Mouse (Mus musculus): Measurements from ENCODE around the gene Slc6a5.

DNA sequence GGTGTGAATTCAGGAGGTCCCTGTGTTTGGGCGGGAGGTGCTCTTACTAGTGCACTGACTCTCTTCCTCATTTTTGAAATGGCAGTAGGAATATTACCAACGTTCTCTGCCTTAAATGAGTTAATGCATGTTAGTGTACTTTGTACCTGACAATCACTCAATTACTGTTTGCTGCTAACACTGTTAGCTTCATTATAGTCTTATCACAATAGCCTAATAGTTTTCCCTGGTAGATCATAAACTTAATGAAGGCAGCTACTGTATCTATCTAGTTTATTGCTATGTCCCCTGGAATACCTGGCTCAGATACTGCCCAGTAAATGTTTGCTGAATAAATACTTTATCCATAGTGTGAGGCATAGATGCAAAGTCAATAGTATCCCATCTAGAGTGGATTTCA lies 15.2 kb upstream of the Slc6a5 start:
- no peak for TF ChIP-seq CTCF (IDR thresholded peaks at IDR 0.05; ENCODE audit: control insufficient read depth, insufficient read depth, insufficient read length)
- TF ChIP-seq MAX (IDR thresholded peaks at IDR 0.05): no peak
